Mouse (Mus musculus): ENCODE measurements at regions not wholly inside any gene's neighbourhood (a gene's known extent, or its start where the extent isn't known, plus 50 kb on each side); places are given as distances from the start of the nearest gene placed in this dataset.

DNA sequence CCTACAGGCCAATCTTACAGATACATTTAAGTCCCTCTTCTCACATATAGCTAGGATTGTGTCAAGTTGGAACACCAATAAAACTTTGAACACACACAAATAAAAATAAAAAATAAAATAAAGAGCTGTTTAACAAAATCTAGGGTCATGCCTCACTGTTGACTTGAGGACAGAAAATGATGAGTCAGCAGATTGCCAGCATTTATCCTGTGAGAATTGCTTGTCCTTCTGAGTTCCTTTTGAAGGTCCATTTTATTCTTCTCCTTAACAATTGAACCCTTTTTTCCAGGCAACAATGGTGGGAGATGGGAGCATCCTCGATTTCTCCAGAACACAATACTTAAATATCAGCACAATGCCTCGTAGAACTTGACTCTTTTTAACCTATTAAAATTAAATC lies 1022.4 kb upstream of the Adgrl4 start:
- DNase-seq, result no peak
- intact Hi-C loops (cut with DNase I), result no loop called here

DNA sequence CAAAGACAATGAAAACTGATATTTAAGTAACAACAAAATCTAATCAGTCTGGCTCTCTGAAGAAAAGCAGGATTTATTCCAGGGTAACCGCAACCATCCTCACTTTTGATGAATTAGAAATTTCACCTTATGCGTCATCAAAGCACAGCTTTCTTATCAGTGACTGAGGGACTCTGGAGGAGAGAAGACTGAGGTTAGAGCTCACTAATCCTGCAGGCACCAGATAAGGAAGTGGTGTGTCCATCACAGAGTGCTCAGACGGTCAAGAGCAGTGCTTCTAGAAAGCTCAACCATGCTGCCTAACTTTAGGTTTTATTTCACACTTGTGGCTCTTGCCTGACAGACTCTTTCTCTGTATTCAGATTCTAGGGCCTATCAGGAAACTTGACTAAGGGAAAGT lies 1021.2 kb upstream of the Adgrl4 start:
- intact Hi-C loops (cut with DNase I), result no loop called here
- DNase-seq, result no peak

DNA sequence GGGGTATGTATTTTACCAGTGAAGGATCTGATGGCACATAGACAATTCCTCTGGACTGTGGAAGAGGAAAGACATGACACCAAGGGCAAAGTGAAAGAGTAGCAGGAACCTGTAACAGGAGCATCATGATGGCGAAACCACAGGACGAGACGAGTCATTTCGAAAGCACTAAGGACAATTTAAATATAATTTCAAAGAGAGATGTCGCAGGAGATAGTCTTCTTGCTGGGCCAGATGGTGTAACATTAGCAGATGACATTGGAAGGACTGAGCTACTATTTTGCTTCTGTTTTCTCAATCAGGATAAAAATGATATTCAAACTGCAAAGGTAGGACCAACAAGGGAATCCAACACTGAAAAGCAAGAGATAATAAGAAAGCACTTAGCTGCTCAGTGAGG lies 1009.7 kb upstream of the Adgrl4 start:
- intact Hi-C loops (cut with DNase I), result no loop called here
- no peak for DNase-seq

DNA sequence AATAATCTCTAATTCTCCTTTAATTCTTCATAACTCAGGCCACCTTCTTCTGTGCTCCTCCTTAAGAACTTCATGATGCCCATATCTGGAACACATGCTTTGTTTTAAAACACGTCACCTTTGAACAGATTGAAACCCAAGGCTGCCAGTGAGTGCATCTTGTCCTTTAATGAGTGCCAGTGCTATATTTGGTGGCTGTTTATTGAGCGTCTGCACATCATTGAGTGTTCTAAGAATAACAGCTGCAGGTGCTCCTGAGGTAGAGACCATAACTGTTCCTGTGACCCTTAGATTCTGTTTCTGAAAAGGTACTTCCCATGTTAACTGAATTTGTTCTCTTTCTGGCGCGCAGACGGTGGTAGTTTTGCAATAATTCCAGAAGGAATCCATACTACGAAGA lies 1006.4 kb upstream of the Adgrl4 start:
- DNase-seq, result no peak
- intact Hi-C loops (cut with DNase I), result no loop called here

DNA sequence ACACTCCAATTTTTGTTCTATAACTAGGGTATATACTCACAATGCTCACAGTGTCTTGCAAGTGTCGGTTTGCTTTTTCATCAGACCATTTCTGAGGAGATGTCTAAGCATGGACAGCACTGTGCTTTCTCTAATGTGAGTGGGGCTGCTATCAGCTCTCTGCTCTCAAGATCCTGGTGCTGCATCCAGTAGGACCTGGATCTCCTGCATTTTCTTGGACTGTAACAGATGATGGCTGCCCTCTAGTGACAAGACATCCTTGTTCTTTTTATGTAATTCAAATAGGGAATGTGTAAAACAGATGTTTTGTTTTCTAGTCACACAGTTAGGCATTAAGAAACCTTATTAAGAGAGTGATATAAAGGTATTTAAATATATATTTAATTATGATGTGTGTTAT lies 1002.5 kb upstream of the Adgrl4 start:
- no peak for DNase-seq
- intact Hi-C loops (cut with DNase I), result no loop called here

DNA sequence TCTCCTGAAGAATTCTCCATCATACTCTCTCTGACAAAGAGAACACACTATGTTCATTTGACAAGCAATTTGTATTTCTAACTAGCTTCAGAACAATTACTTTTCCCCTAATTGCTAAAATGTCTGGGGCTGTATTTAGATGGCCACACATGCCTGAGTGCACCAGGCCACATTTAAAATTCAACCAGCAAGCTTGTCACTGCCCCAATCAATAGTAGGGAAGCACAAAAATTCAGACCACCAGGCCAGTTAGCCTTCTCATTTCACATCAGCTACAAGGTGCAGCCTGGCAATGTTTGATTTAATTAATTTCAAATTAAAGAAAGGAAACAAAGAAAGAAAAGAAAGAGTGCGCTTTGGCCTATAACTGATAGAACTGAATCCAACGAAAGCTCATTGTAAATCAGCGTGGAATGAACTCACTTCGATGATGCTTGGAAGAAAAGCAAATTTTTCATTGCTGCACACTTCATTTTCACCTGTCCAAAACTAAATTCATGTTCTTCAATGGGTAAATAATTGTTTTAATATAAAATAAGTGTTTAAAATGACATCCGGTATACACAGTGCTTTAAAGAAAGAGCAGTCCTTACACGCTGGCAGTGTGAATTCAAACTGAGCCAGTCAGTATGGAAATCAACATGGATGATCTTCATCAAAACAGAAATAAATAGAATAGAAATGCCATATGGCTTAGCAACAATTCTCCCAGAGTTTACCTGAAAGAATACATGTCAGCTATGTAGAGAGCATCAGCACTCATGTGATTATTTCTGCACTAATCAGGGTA lies 1001.7 kb upstream of the Adgrl4 start:
- intact Hi-C loops (cut with DNase I), result no loop called here
- DNase-seq, result no peak
